Mouse (Mus musculus): ENCODE data around the gene Tmem39b.
A peak's percentile ranks its signal among the peaks of the same experiment; 100 is the strongest.

Gene Tmem39b

DNA sequence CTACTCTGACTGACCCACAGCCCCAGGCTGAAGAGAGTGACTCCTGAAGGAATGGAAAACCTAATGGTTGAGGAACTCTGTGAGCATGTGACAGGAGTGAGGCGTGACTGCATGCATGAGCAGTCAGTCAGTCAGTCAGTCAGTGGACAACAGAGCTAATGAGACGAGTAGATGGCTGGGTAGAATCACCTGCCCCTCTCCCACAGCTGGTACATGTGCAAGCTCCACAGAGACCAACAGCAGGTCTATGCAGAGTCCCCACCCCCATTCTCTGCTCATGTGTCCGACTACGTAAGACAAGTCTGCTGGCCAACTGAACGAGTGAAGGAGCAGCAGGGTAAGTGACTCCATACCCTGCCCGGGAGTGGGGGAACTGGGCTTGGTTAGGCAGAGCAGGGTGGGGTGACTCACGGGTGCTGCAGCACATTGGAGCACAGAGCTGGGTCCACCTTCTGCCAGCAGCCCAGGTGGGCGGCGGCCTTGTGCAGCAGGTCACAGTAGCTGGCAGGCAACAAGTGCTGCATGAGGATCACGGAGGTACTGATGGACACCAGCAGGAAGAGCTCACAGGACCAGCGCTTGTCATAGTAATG is 12.6 kb downstream of the Tmem39b start:
- no peak for DNase-seq

- DNase-seq: no peak
Observed at GRCm38 (mm10) chr4:129681837-129682236, 14.8 kb downstream of the Tmem39b start.

GRCm38 (mm10) chr4:129672878-129673449 is 23.7 kb downstream of the Tmem39b start:
- DNase-seq: no peak

DNA sequence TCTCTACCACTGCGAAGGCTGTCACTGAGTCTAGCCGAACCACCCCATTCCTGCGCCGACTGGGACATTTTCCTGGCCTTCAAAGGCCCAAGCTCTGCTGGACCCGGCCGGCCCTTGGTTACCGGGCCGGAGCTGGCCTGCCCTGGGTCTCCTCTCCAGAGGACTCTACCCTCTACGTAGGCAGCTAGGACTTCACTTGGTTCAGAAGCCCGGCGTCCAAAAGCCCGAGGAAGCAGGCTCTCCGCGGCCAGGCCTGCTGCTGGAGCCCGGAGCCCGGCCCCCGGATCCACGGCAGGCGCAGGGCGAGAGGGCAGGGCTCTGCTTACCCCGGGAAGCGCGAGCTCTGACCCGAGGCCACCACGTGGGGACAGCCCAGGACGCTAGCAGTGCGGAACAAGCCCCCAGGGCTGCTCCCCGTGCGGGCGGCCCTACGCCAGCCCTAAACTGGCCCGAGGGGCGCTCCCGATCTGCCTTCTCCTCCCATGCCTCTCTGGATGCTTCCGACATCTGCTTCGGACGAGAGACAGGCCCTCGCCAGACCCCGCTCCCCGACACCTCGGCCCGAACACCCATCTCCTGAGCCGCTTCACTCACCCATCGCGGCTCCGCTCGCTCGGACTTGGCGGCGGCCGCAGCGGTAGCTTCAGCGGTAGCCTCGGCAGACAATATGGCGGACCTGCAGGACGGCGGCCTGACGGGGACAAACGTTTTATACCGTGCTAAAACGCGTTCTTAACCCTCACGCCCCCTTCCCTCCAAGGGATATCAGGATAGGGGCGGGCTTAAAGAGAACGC is 24.4 kb downstream of the Tmem39b start, which contains the start of gene Kpna6:
TSS of gene Kpna6 (minus strand) at position 685 of the 795 bp plus-strand sequence.
- peak; percentile 84 for DNase-seq

GRCm38 (mm10) chr4:129671491-129672082 is 25.1 kb downstream of the Tmem39b start:
- peak; percentile 56 for DNase-seq

- no peak for DNase-seq
Observed at GRCm38 (mm10) chr4:129662255-129662813, 34.3 kb downstream of the Tmem39b start.

GRCm38 (mm10) chr4:129661584-129661983 is 35.1 kb downstream of the Tmem39b start:
- no peak for DNase-seq

- DNase-seq: no peak
Observed at GRCm38 (mm10) chr4:129654770-129655169, 41.9 kb downstream of the Tmem39b start.

DNA sequence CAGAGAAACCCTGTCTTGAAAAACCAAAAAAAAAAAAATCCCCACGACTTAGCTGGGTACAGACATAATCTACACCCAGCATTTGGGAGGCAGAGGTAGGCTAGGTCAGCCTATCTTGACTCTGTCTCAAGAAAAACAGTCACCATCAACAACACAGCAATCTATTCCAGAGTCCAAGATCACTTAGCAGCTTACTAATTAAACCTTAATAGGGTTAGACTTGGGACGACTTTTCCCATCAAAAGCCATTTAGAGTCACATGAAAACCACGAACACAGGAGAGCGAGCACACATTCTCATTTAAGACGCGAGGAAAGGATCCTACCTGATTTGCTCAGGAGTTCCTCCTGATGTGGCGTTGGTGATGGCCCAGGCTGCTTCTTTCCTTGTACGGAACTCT is 46.3 kb downstream of the Tmem39b start:
- no peak for DNase-seq

GRCm38 (mm10) chr4:129648656-129649055 is 48.0 kb downstream of the Tmem39b start:
- DNase-seq: no peak

- DNase-seq: no peak
Observed at GRCm38 (mm10) chr4:129645204-129645603, 51.4 kb downstream of the Tmem39b start.

DNA sequence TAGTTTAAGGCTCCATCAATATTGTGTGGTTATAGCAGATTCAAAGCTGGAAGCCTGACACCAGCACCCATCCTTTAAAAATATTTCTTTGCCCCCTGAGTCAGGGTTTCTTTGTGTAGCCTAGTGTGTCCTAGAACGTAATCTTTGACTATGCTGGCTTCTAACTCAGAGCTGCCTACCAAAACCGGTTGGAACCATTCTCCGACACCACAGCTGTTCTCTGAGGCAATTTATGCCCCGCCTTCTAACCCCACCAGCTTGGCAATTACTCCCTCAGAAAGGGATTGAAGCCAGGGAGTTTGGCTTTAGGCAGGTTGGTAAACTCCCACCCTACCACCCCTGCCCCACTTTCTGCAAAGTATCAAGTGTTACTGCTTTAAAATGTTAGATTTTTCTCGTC is 54.9 kb downstream of the Tmem39b start:
- DNase-seq: no peak

- DNase-seq: peak; percentile 95
Observed at GRCm38 (mm10) chr4:129640638-129641467, 55.8 kb downstream of the Tmem39b start, which contains the start of gene Txlna. Gene Txlna (minus strand): TSS chr4:129641065.

GRCm38 (mm10) chr4:129640101-129640637 is 56.5 kb downstream of the Tmem39b start:
- peak; percentile 30 for DNase-seq

DNA sequence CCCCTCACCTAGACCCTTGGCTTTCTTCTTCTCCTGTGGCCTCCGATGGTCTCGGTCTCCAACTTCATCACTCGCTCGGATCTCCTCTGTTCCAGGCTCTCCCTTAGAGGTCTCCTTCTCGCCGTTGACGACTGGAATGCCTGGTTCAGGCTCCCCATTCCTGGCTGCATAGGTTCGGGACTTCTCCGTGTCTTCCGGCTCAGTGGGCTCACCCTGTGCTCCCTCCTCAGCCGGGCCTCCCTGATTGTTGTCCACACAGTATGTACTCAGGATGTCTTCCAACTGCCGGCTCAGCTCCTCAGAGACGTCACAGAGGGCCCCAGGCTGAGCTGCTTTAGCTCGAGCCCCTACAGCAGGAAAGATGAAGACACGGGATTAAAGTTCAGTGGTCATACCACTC is 57.4 kb downstream of the Tmem39b start:
- DNase-seq: no peak

DNA sequence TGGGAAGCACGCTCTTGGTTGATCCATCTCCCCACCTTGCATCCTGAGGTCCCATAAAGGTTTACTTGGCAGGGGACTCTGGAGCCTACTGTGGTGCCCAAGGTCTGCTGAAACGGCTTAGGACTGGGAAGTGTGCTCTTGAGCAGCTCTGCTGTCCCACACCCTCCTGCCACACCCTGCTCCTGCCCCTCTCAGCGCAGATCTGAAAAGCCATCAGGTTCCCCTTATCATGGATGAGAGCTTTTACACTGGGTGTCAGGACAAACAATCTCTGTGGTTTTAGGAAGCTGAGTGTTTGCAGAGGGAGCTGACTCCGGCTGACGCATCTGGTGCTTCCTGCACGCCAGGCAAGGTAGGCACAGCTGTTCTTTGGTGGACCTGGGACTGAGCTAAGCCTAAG is 62.8 kb downstream of the Tmem39b start:
- no peak for DNase-seq

DNA sequence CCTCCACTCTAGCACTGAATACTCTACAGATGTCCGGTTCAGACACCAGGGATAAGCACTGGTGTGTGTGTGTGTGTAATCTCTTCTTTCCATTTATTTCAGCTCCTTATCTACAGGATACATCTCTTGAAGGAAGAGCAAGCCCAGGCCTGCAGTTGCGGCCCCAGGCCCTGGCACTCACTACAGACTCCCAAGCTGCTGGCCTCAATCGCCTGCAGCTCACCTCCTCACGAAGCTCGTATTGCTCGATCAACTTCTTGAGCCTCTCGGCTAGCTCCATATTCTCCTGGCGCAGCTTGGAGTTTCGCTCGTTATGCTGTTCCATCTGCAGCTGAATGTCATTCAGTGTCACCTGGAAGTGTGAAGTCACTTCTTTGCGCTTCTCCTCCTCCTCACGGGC is 64.8 kb downstream of the Tmem39b start:
- DNase-seq: no peak

- DNase-seq: no peak
Observed at GRCm38 (mm10) chr4:129630944-129631343, 65.7 kb downstream of the Tmem39b start.

Measured in thymus, postnatal 25 days (tissue).